Mouse (Mus musculus) olfactory bulb, adult 2 months (tissue): ENCODE data around the gene Ccpg1. TPM values are rescaled to one million over a fixed set of nuclear protein-coding genes. Genes with fewer than 3 reads are reported as not detected.

Experiments used
- H3K27ac ChIP-seq: fragments of 200-500 bp; 2 replicates; pipeline ENCODE4 v1.5.1; 2012; ENCODE audit warnings: low read depth, low read length; ENCODE audit not compliant: insufficient read depth
- H3K4me1 ChIP-seq: fragments of 200-500 bp; 2 replicates; pipeline ENCODE4 v1.6.1; 2012; ENCODE audit warnings: low read length; ENCODE audit not compliant: control insufficient read depth, insufficient read depth
- H3K4me3 ChIP-seq: fragments of 200-500 bp; 2 replicates; pipeline ENCODE4 v1.5.1; 2012; ENCODE audit warnings: mild to moderate bottlenecking, low read depth, low read length, moderate library complexity; ENCODE audit not compliant: insufficient read depth
- CTCF ChIP-seq: fragments of 200-500 bp; IDR thresholded peaks from 2 replicates; pipeline ENCODE4 v1.5.1; 2012; ENCODE audit warnings: low read depth, mild to moderate bottlenecking, low read length, moderate library complexity; ENCODE audit not compliant: insufficient read depth
- POLR2A ChIP-seq: fragments of 200-500 bp; IDR thresholded peaks from 2 replicates; pipeline ENCODE4 v1.6.1; 2012; ENCODE audit warnings: mild to moderate bottlenecking, low read depth, low read length, moderate library complexity; ENCODE audit not compliant: insufficient read depth
- WGBS: fragments of 180-500 bp; shearing (Covaris S2); methylation state at CpG from one replicate; pipeline ENCODE4 v1.1.7; 2018; 5-methylcytosine and 5-hydroxymethylcytosine counted together
- polyA plus RNA-seq: library from polyadenylated mRNA; stranded (reverse); fragments of >200 nt; gene quantifications from 2 replicates; pipeline ENCODE4 v1.2.4, GENCODE M21; 2012; ENCODE audit warnings: low replicate concordance; ENCODE audit not compliant: missing spikeins, insufficient read depth, insufficient read length

The Ccpg1 gene
- polyA plus RNA-seq, 1 experiment = not detected

GRCm38 (mm10) chr9:72961346-72961745, 23.9 kb upstream of the Ccpg1 start:
- TF ChIP-seq POLR2A (no peak), CTCF (no peak)
- Histone ChIP-seq H3K4me1 (no peaks in the 10 kb centered on the region), H3K4me3 (no peak overlapping the region), H3K27ac (no peak overlapping the region)
- WGBS = 83% methylated on average over 8 of the region's 8 CpGs

GRCm38 (mm10) chr9:72961959-72962358, 23.3 kb upstream of the Ccpg1 start:
- TF ChIP-seq POLR2A (no peak), CTCF (no peak)
- H3K4me1 ChIP-seq = no peaks in the 10 kb centered on the region
- no peak overlapping the region for H3K4me3 ChIP-seq
- WGBS = 80% methylated on average over 15 of the region's 15 CpGs
- no peak overlapping the region for H3K27ac ChIP-seq

- TF ChIP-seq CTCF (peak; percentile 68), POLR2A (no peak)
- H3K4me1 ChIP-seq = peaks cover 3% of the 10 kb centered on the region
- peak overlapping the region; percentile 3; the same call in 1 of the 2 replicates for H3K4me3 ChIP-seq
- H3K27ac ChIP-seq = peak overlapping the region; percentile 57; the same call in 1 of the 2 replicates
- WGBS = 13% methylated on average over 11 of the region's 11 CpGs
These were observed 16.7 kb upstream of the Ccpg1 start for GRCm38 (mm10) chr9:72968349-72969061.

DNA sequence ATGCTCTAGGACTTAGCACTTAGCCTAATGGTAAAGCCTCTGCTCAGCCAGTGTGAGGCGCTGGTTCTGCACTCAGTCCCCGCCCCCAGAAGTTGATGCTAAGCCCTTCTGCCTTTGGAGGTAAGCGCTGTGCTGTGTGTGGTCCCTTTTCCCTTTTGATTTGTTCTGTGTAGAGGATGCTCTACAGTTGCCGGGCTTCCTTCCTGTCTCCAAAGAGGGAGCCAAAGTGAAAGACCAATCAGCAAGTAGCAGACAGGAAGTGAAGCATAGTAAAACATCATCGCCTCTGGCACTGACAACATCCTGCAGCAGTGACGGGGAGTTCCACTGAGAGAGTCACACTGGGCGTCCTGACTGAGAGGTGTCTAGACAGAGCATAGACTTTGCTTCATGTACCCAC, 15.4 kb upstream of the Ccpg1 start:
- H3K4me1 ChIP-seq = peaks cover 3% of the 10 kb centered on the region
- H3K27ac ChIP-seq = no peak overlapping the region
- WGBS = 77% methylated on average over 7 of the region's 7 CpGs
- TF ChIP-seq CTCF (no peak), POLR2A (no peak)
- no peak overlapping the region for H3K4me3 ChIP-seq

GRCm38 (mm10) chr9:72972435-72972834, 12.8 kb upstream of the Ccpg1 start:
- TF ChIP-seq CTCF (no peak), POLR2A (no peak)
- Histone ChIP-seq H3K4me1 (peaks cover 3% of the 10 kb centered on the region), H3K4me3 (no peak overlapping the region), H3K27ac (no peak overlapping the region)
- 79% methylated on average over 5 of the region's 5 CpGs for WGBS

DNA sequence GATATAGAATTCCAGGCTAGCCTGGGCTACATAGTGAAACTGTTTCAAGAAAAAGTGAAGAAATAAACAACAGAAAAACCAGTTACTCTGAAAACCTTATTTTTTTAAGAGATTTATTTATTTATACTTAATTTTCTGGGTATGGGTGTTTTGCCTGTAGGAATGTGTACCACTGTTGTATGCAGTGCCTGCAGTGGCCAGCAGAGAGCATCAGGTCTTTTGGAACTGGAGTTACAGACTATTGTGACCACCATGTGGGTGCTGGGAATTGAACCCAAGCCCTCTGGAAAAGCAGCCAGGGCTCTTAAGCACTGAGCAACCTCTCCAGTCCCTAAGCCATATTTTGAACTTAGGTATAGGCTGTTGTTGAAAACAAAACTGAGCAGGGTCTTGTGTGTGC, 12.2 kb upstream of the Ccpg1 start:
- Histone ChIP-seq H3K27ac (no peak overlapping the region), H3K4me1 (peaks cover 3% of the 10 kb centered on the region), H3K4me3 (no peak overlapping the region)
- TF ChIP-seq CTCF = no peak
- TF ChIP-seq POLR2A = no peak

DNA sequence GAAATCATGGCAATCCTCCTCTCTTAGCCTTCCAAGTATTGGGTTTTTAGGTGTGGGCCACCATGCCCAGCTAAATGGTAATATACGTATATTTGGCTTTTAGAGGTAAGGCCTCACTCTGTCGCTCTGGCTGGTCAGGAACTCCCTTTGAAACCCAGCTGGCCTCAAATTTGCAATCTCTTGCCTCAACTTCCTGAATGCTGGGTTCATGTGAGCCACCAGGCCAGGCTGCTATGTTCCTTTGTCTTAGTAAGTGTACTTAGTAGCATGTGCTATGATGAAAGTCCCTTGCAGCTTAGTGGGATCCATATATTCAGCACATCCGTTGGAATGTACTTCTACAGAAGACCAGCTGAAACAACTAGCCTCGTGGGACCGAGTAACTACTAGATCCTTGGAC, 10.5 kb upstream of the Ccpg1 start:
- Histone ChIP-seq H3K4me1 (no peaks in the 10 kb centered on the region), H3K27ac (no peak overlapping the region), H3K4me3 (no peak overlapping the region)
- 92% methylated on average over 5 of the region's 5 CpGs for WGBS
- no peak for TF ChIP-seq CTCF
- TF ChIP-seq POLR2A = no peak

GRCm38 (mm10) chr9:72975242-72975641, 10.0 kb upstream of the Ccpg1 start:
- Histone ChIP-seq H3K4me3 (no peak overlapping the region), H3K4me1 (no peaks in the 10 kb centered on the region), H3K27ac (no peak overlapping the region)
- 95% methylated on average over 1 of the region's 1 CpGs for WGBS
- TF ChIP-seq CTCF (no peak), POLR2A (no peak)

DNA sequence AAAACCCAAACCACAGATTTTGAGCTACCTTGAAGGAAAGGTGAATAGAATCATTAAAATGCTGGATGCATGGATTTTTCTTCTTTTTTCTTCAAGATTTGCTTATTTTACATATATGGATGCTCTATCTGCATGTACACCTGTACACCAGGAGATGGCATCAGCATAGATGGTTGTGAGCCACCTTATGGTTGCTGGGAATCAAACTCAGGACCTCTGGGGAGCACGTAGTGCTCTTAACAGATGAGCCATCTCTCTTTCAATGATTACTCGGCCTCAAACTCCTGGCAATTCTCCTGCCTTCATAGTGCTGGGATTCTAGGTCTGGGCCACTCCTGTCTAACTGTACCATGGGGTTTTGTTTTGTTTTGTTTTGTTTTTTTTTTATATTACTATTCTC, 2.2 kb upstream of the Ccpg1 start:
- Histone ChIP-seq H3K4me1 (no peaks in the 10 kb centered on the region; the same call in 1 of the 2 replicates), H3K27ac (no peak overlapping the region), H3K4me3 (no peak overlapping the region)
- TF ChIP-seq POLR2A = no peak
- no peak for TF ChIP-seq CTCF
- 75% methylated on average over 2 of the region's 2 CpGs for WGBS
